8 mouse cellular contexts compared by ENCODE assay signal in genomic region chr5:113221147-113221865, GRCm38 (mm10). TPM values are rescaled to one million over a fixed set of nuclear protein-coding genes. Genes with fewer than 3 reads are reported as not detected.
DNase-seq lines count a peak whose midpoint lies in the region; ATAC-seq and TF ChIP-seq lines count a peak whose summit lies in the region.

TSS of gene 2900026A02Rik (minus strand) at chr5:113221236.

- H3K9me3 ChIP-seq in embryonic facial prominence, embryonic 12.5 days: peaks cover 3% of the 10 kb centered on the region; the same call in 1 of the 2 replicates
- H3K9me3 ChIP-seq in limb, embryonic 14.5 days (ENCODE audit: control insufficient read depth, low read length): no peaks in the 10 kb centered on the region
- H3K9me3 ChIP-seq in midbrain, embryonic 14.5 days (ENCODE audit: control insufficient read depth, low read length): no peaks in the 10 kb centered on the region

- H3K9ac ChIP-seq in embryonic facial prominence, embryonic 12.5 days: peak within 1 kb of the TSS; percentile 71
- peak within 1 kb of the TSS; percentile 48 for H3K9ac ChIP-seq in limb, embryonic 14.5 days (ENCODE audit: low read depth, low read length, severe bottlenecking)
- H3K9ac ChIP-seq in midbrain, embryonic 14.5 days (replicated peaks; ENCODE audit: low read length): peak within 1 kb of the TSS; percentile 46

- peak; percentile 40 for DNase-seq in CD4-positive, CD25-positive, alpha-beta regulatory T cell, adult 2 months (ENCODE audit: low read depth, low spot score)
- DNase-seq in heart, adult 9 months (ENCODE audit: low spot score in 2 of 2): peak; percentile 72 to 77
- peak; percentile 86 for DNase-seq in kidney, adult 9 months
- peak; percentile 58 for DNase-seq in limb, embryonic 14.5 days (ENCODE audit: low spot score)
- DNase-seq in midbrain, embryonic 14.5 days: peak; percentile 90
- peak; percentile 61 to 83 for DNase-seq in spleen, postnatal 4 days (ENCODE audit: low spot score in 2 of 2)

- peaks cover 19% of the 10 kb centered on the region for H3K4me1 ChIP-seq in embryonic facial prominence, embryonic 12.5 days
- peaks cover 7% of the 10 kb centered on the region; the same call in 1 of the 2 replicates for H3K4me1 ChIP-seq in limb, embryonic 14.5 days (ENCODE audit: control insufficient read depth, insufficient read depth, low read length)
- H3K4me1 ChIP-seq in midbrain, embryonic 14.5 days (ENCODE audit: control insufficient read depth, insufficient read depth, low read length): 0 out of 2 replicates have a peak, but pooled peaks cover 8% of the 10 kb centered on the region

- no peaks in the 10 kb centered on the region for H3K36me3 ChIP-seq in embryonic facial prominence, embryonic 12.5 days
- H3K36me3 ChIP-seq in limb, embryonic 14.5 days (ENCODE audit: control insufficient read depth, insufficient read depth, low read length): no peaks in the 10 kb centered on the region
- no peaks in the 10 kb centered on the region for H3K36me3 ChIP-seq in midbrain, embryonic 14.5 days (ENCODE audit: control insufficient read depth, insufficient read depth, low read length)

- no peak for ATAC-seq in CD4-positive, CD25-positive, alpha-beta regulatory T cell, adult 4 months
- no peak for ATAC-seq in embryonic facial prominence, embryonic 12.5 days (ENCODE audit: insufficient number of reproducible peaks, insufficient read depth, low FRiP score, low TSS enrichment)
- ATAC-seq in limb, embryonic 14.5 days (ENCODE audit: low FRiP score, low read depth): peak; percentile 68
- peak; percentile 65 for ATAC-seq in midbrain, embryonic 14.5 days (ENCODE audit: low FRiP score, low TSS enrichment)

- TF ChIP-seq POLR2A in limb, embryonic 14.5 days (IDR thresholded peaks at IDR 0.05; ENCODE audit: borderline replicate concordance, extremely low read depth, insufficient read depth, insufficient read length): no peak

- peak within 1 kb of the TSS; percentile 98 for H3K4me2 ChIP-seq in embryonic facial prominence, embryonic 12.5 days (replicated peaks)
- peak within 1 kb of the TSS; percentile 97 for H3K4me2 ChIP-seq in limb, embryonic 14.5 days (replicated peaks; ENCODE audit: low read depth, low read length, severe bottlenecking)
- H3K4me2 ChIP-seq in midbrain, embryonic 14.5 days (ENCODE audit: low read length): peak within 1 kb of the TSS; percentile 83

- H3K4me3 ChIP-seq in embryonic facial prominence, embryonic 12.5 days: peak within 1 kb of the TSS; percentile 48
- H3K4me3 ChIP-seq in limb, embryonic 14.5 days (replicated peaks; ENCODE audit: low read length): peak within 1 kb of the TSS; percentile 54
- peak within 1 kb of the TSS; percentile 46 for H3K4me3 ChIP-seq in midbrain, embryonic 14.5 days (replicated peaks; ENCODE audit: low read depth, low read length)

- 9% methylated on average over 47 of the region's 62 CpGs for WGBS in embryonic facial prominence, embryonic 12.5 days
- 12% methylated on average over 41 of the region's 62 CpGs for WGBS in limb, embryonic 14.5 days
- WGBS in midbrain, embryonic 14.5 days: 9% methylated on average over 53 of the region's 62 CpGs

- peaks cover 25% of the 10 kb centered on the region for H3K27me3 ChIP-seq in embryonic facial prominence, embryonic 12.5 days
- H3K27me3 ChIP-seq in limb, embryonic 14.5 days (ENCODE audit: control insufficient read depth, insufficient read depth, low read length): peaks cover 11% of the 10 kb centered on the region; the same call in 1 of the 2 replicates
- H3K27me3 ChIP-seq in midbrain, embryonic 14.5 days (ENCODE audit: control insufficient read depth, insufficient read depth, low read length): no peaks in the 10 kb centered on the region

- no peak within 1 kb of the TSS for H3K27ac ChIP-seq in embryonic facial prominence, embryonic 12.5 days
- H3K27ac ChIP-seq in limb, embryonic 14.5 days (replicated peaks; ENCODE audit: low read depth, low read length): no peak within 1 kb of the TSS
- 0 out of 2 replicates have a peak within 1 kb of the TSS, but pooled peaks have one; percentile 20 for H3K27ac ChIP-seq in midbrain, embryonic 14.5 days (replicated peaks; ENCODE audit: low read depth, low read length)

RNA-seq across cellular contexts. Expression of gene 2900026A02Rik, which starts in this region (rescaled TPM):
- under 1 TPM; 0.89 to 0.98 TPM for polyA plus RNA-seq in CD4-positive, CD25-positive, alpha-beta regulatory T cell, adult 4 months (2017; shearing (Covaris generic))
- polyA plus RNA-seq in embryonic facial prominence, embryonic 12.5 days (2016; fragmentation: Nextera tagmentation; extraction: Ambion mirVana): 5.3 and 5.8 TPM in 2 replicates
- 13.6 and 14.5 TPM in 2 replicates for polyA plus RNA-seq in limb, embryonic 14.5 days (2012; rRNA removed)
- 7.0 and 7.1 TPM in 2 replicates for polyA plus RNA-seq in limb, embryonic 14.5 days (2014; fragmentation: Nextera tagmentation; extraction: Ambion mirVana)
- 1.6 and 2.1 TPM in 2 replicates for polyA plus RNA-seq in midbrain, embryonic 14.5 days (2014; fragmentation: Nextera tagmentation; extraction: Ambion mirVana)

Comparison
In these comparisons a context has a peak if more than half of its experiments do, and no peak if none do; other contexts are left out.
1. DNase-seq: peak in every context shown above with its lines; median percentile 90 in midbrain, embryonic 14.5 days; 86 in kidney, adult 9 months; 74 in heart, adult 9 months; 72 in spleen, postnatal 4 days; 58 in limb, embryonic 14.5 days; 40 in CD4-positive, CD25-positive, alpha-beta regulatory T cell, adult 2 months.
2. ATAC-seq: peak in limb, embryonic 14.5 days (single experiment) and midbrain, embryonic 14.5 days (single experiment); none in CD4-positive, CD25-positive, alpha-beta regulatory T cell, adult 4 months (single experiment) and embryonic facial prominence, embryonic 12.5 days (single experiment).
3. Peak in every context shown above with its lines, with median percentiles within 50 percentile points of each other: H3K4me2 ChIP-seq, H3K4me3 ChIP-seq and H3K9ac ChIP-seq.